Mouse (Mus musculus) embryonic facial prominence, embryonic 11.5 days (tissue): Measurements from ENCODE around the gene Cds1. TPM values are rescaled to one million over a fixed set of nuclear protein-coding genes. Genes with fewer than 3 reads are reported as not detected.

Experiments
- ATAC-seq: fragments of 200-750 bp; cut with Nextera tagmentation; replicated peaks from 2 replicates; pipeline ENCODE4 v1.8.0; 2017; ENCODE audit warnings: low read depth; ENCODE audit not compliant: insufficient number of reproducible peaks, low FRiP score, low TSS enrichment
- DNase-seq: peaks from one replicate; pipeline ENCODE4 v3.0.0-alpha.2; 2015; ENCODE audit warnings: low spot score
- H3K27ac ChIP-seq: fragments of 300-500 bp; sonication (generic); replicated peaks from 2 replicates; pipeline ENCODE4 v1.5.1; 2014; ENCODE audit warnings: mild to moderate bottlenecking, low read depth, low read length, control low read depth
- H3K27me3 ChIP-seq: fragments of 300-500 bp; sonication (generic); 2 replicates; pipeline ENCODE4 v1.6.1; 2014; ENCODE audit warnings: mild to moderate bottlenecking, low read length, moderate library complexity, mixed read lengths; ENCODE audit not compliant: control insufficient read depth, insufficient read depth
- H3K36me3 ChIP-seq: fragments of 300-500 bp; sonication (generic); replicated peaks from 2 replicates; pipeline ENCODE4 v1.6.1; 2014; ENCODE audit warnings: low read depth, mild to moderate bottlenecking, low read length, moderate library complexity, mixed read lengths; ENCODE audit not compliant: control insufficient read depth, insufficient read depth
- H3K4me1 ChIP-seq: fragments of 300-500 bp; sonication (generic); 2 replicates; pipeline ENCODE4 v1.6.1; 2014; ENCODE audit warnings: low read length, mixed read lengths; ENCODE audit not compliant: control insufficient read depth, insufficient read depth
- H3K4me2 ChIP-seq: fragments of 300-500 bp; sonication (generic); 2 replicates; pipeline ENCODE4 v1.6.1; 2014; ENCODE audit warnings: low read depth, mild to moderate bottlenecking, control low read depth, low read length, moderate library complexity
- H3K4me3 ChIP-seq: fragments of 300-500 bp; sonication (generic); 2 replicates; pipeline ENCODE4 v1.5.1; 2014; ENCODE audit warnings: low read depth, low read length, control low read depth
- H3K9ac ChIP-seq: fragments of 300-500 bp; sonication (generic); replicated peaks from 2 replicates; pipeline ENCODE4 v1.6.1; 2014; ENCODE audit warnings: mild to moderate bottlenecking, control low read depth, low read length
- H3K9me3 ChIP-seq: fragments of 300-500 bp; sonication (generic); replicated peaks from 2 replicates; pipeline ENCODE4 v1.6.1; 2016; ENCODE audit warnings: mild to moderate bottlenecking, low read length, inconsistent platforms, mixed read lengths; ENCODE audit not compliant: control insufficient read depth
- WGBS: fragments of 180-500 bp; shearing (Covaris S2); extraction: QIAGEN DNeasy Blood & Tissue Kit; methylation state at CpG from one replicate; pipeline ENCODE4 v1.1.7; 2014; 5-methylcytosine and 5-hydroxymethylcytosine counted together
- polyA plus RNA-seq: library from polyadenylated mRNA; unstranded; fragments of >200 nt; fragmentation: Nextera tagmentation; extraction: Ambion mirVana; gene quantifications from 2 replicates; pipeline ENCODE4 v1.2.1, GENCODE M21; 2014

The Cds1 gene
- polyA plus RNA-seq, 1 experiment from 2014 or later, result 1.4 TPM

- 88% methylated on average over 4 of the region's 4 CpGs for WGBS
- no peak overlapping the region for H3K9ac ChIP-seq
- no peak overlapping the region for H3K27ac ChIP-seq
- DNase-seq (no peak), ATAC-seq (no peak)
- no peak overlapping the region for H3K4me2 ChIP-seq
- H3K36me3 ChIP-seq, result no peaks in the 10 kb centered on the region
- H3K4me3 ChIP-seq, result no peak overlapping the region
- H3K27me3 ChIP-seq, result no peaks in the 10 kb centered on the region
- no peaks in the 10 kb centered on the region for H3K9me3 ChIP-seq
- H3K4me1 ChIP-seq, result no peaks in the 10 kb centered on the region
These were observed 23.7 kb upstream of the Cds1 start for GRCm38 (mm10) chr5:101741224-101741591.

GRCm38 (mm10) chr5:101742014-101742413, 22.9 kb upstream of the Cds1 start:
- Histone ChIP-seq H3K9ac (no peak overlapping the region), H3K27ac (no peak overlapping the region), H3K4me2 (no peak overlapping the region), H3K4me3 (no peak overlapping the region), H3K36me3 (no peaks in the 10 kb centered on the region), H3K9me3 (no peaks in the 10 kb centered on the region), H3K4me1 (no peaks in the 10 kb centered on the region), H3K27me3 (no peaks in the 10 kb centered on the region)
- no peak for ATAC-seq
- DNase-seq, result no peak
- WGBS, result 91% methylated on average over 2 of the region's 2 CpGs

- no peak overlapping the region for H3K27ac ChIP-seq
- no peaks in the 10 kb centered on the region for H3K9me3 ChIP-seq
- no peak overlapping the region for H3K4me2 ChIP-seq
- ATAC-seq, result no peak
- H3K4me1 ChIP-seq, result no peaks in the 10 kb centered on the region
- DNase-seq, result no peak
- H3K9ac ChIP-seq, result no peak overlapping the region
- H3K36me3 ChIP-seq, result no peaks in the 10 kb centered on the region
- H3K4me3 ChIP-seq, result no peak overlapping the region
- H3K27me3 ChIP-seq, result no peaks in the 10 kb centered on the region
- WGBS, result 91% methylated on average over 8 of the region's 8 CpGs
These were observed 22.5 kb upstream of the Cds1 start for GRCm38 (mm10) chr5:101742425-101742824.

GRCm38 (mm10) chr5:101744886-101745285, 20.0 kb upstream of the Cds1 start:
- no peaks in the 10 kb centered on the region for H3K4me1 ChIP-seq
- no peak for DNase-seq
- H3K9ac ChIP-seq, result no peak overlapping the region
- no peaks in the 10 kb centered on the region for H3K36me3 ChIP-seq
- no peaks in the 10 kb centered on the region for H3K9me3 ChIP-seq
- ATAC-seq, result no peak
- H3K4me3 ChIP-seq, result no peak overlapping the region
- 81% methylated on average over 6 of the region's 6 CpGs for WGBS
- H3K27me3 ChIP-seq, result no peaks in the 10 kb centered on the region
- no peak overlapping the region for H3K4me2 ChIP-seq
- H3K27ac ChIP-seq, result no peak overlapping the region

GRCm38 (mm10) chr5:101753680-101754079, 11.2 kb upstream of the Cds1 start:
- Histone ChIP-seq H3K4me1 (no peaks in the 10 kb centered on the region), H3K9me3 (no peaks in the 10 kb centered on the region), H3K4me2 (no peak overlapping the region), H3K36me3 (no peaks in the 10 kb centered on the region), H3K27me3 (no peaks in the 10 kb centered on the region), H3K27ac (no peak overlapping the region), H3K9ac (no peak overlapping the region), H3K4me3 (no peak overlapping the region)
- no peak for DNase-seq
- ATAC-seq, result no peak
- WGBS, result 82% methylated on average over 1 of the region's 1 CpGs

GRCm38 (mm10) chr5:101757669-101758068, 7.3 kb upstream of the Cds1 start:
- Histone ChIP-seq H3K36me3 (no peaks in the 10 kb centered on the region), H3K9me3 (no peaks in the 10 kb centered on the region), H3K4me3 (no peak overlapping the region), H3K4me2 (no peak overlapping the region), H3K9ac (no peak overlapping the region), H3K4me1 (no peaks in the 10 kb centered on the region), H3K27me3 (no peaks in the 10 kb centered on the region), H3K27ac (no peak overlapping the region)
- DNase-seq (no peak), ATAC-seq (no peak)

- Histone ChIP-seq H3K27ac (no peak overlapping the region), H3K4me1 (no peaks in the 10 kb centered on the region), H3K36me3 (no peaks in the 10 kb centered on the region), H3K9me3 (no peaks in the 10 kb centered on the region), H3K27me3 (peaks cover 14% of the 10 kb centered on the region), H3K4me3 (no peak overlapping the region), H3K9ac (no peak overlapping the region), H3K4me2 (no peak overlapping the region)
- ATAC-seq, result no peak
- WGBS, result 70% methylated on average over 4 of the region's 4 CpGs
- DNase-seq, result no peak
These were observed 3.2 kb upstream of the Cds1 start for GRCm38 (mm10) chr5:101761685-101762084.

GRCm38 (mm10) chr5:101763571-101763970, 1.4 kb upstream of the Cds1 start:
- Histone ChIP-seq H3K9me3 (no peaks in the 10 kb centered on the region), H3K27me3 (peaks cover 21% of the 10 kb centered on the region), H3K27ac (no peak overlapping the region), H3K4me1 (no peaks in the 10 kb centered on the region), H3K4me3 (no peak overlapping the region), H3K9ac (no peak overlapping the region), H3K36me3 (no peaks in the 10 kb centered on the region), H3K4me2 (no peak overlapping the region)
- ATAC-seq (no peak), DNase-seq (no peak)
- 21% methylated on average over 2 of the region's 2 CpGs for WGBS
